Comparison of ENCODE assay signal across 8 mouse cellular contexts in genomic region chr9:111275156-111275555, GRCm38 (mm10). TPM values are rescaled to one million over a fixed set of nuclear protein-coding genes. Genes with fewer than 3 reads are reported as not detected.
DNase-seq lines count a peak whose midpoint lies in the region; ATAC-seq lines count a peak whose summit lies in the region.

No protein-coding gene starts in this region.

- no peak for DNase-seq in kidney, adult 18-20 months
- no peak for DNase-seq in limb, embryonic 11.5 days (ENCODE audit: low spot score)
- DNase-seq in spleen, postnatal 4 days (ENCODE audit: low spot score in 2 of 2) = no peak
- DNase-seq in testis, postnatal 14 days (ENCODE audit: low spot score) = no peak

- 17% methylated on average over 1 of the region's 1 CpGs for WGBS in kidney, embryonic 15.5 days
- 62% methylated on average over 1 of the region's 1 CpGs for WGBS in forebrain, embryonic 12.5 days
- 21% methylated on average over 1 of the region's 1 CpGs for WGBS in limb, embryonic 11.5 days
- WGBS in neural tube, embryonic 12.5 days = 54% methylated on average over 1 of the region's 1 CpGs

- H3K9ac ChIP-seq in kidney, embryonic 15.5 days = no peak overlapping the region
- H3K9ac ChIP-seq in forebrain, embryonic 12.5 days = 0 out of 2 replicates have a peak overlapping the region, but pooled peaks have one; percentile 29
- no peak overlapping the region for H3K9ac ChIP-seq in limb, embryonic 11.5 days (ENCODE audit: low read length)
- no peak overlapping the region for H3K9ac ChIP-seq in neural tube, embryonic 12.5 days

- H3K36me3 ChIP-seq in kidney, embryonic 15.5 days = peaks cover 47% of the 10 kb centered on the region
- peaks cover 35% of the 10 kb centered on the region for H3K36me3 ChIP-seq in forebrain, embryonic 12.5 days (replicated peaks)
- H3K36me3 ChIP-seq in limb, embryonic 11.5 days (ENCODE audit: control insufficient read depth, insufficient read depth, low read length) = peaks cover 3% of the 10 kb centered on the region; the same call in 1 of the 2 replicates
- peaks cover 28% of the 10 kb centered on the region for H3K36me3 ChIP-seq in neural tube, embryonic 12.5 days

- peaks cover 38% of the 10 kb centered on the region for H3K4me1 ChIP-seq in kidney, embryonic 15.5 days
- H3K4me1 ChIP-seq in forebrain, embryonic 12.5 days = peaks cover 46% of the 10 kb centered on the region
- peaks cover 13% of the 10 kb centered on the region for H3K4me1 ChIP-seq in limb, embryonic 11.5 days (ENCODE audit: control insufficient read depth, insufficient read depth, low read length)
- peaks cover 42% of the 10 kb centered on the region for H3K4me1 ChIP-seq in neural tube, embryonic 12.5 days

- H3K27ac ChIP-seq in kidney, embryonic 15.5 days = no peak overlapping the region
- no peak overlapping the region for H3K27ac ChIP-seq in forebrain, embryonic 12.5 days
- no peak overlapping the region for H3K27ac ChIP-seq in limb, embryonic 11.5 days (replicated peaks; ENCODE audit: low read depth, low read length)
- H3K27ac ChIP-seq in neural tube, embryonic 12.5 days = no peak overlapping the region

- H3K27me3 ChIP-seq in kidney, embryonic 15.5 days = no peaks in the 10 kb centered on the region
- no peaks in the 10 kb centered on the region for H3K27me3 ChIP-seq in forebrain, embryonic 12.5 days
- no peaks in the 10 kb centered on the region for H3K27me3 ChIP-seq in limb, embryonic 11.5 days (ENCODE audit: control insufficient read depth, insufficient read depth, low read length)
- no peaks in the 10 kb centered on the region for H3K27me3 ChIP-seq in neural tube, embryonic 12.5 days (replicated peaks)

- H3K4me3 ChIP-seq in kidney, embryonic 15.5 days (replicated peaks) = peak overlapping the region; percentile 6
- peak overlapping the region; percentile 5; the same call in 1 of the 2 replicates for H3K4me3 ChIP-seq in forebrain, embryonic 12.5 days (replicated peaks)
- no peak overlapping the region for H3K4me3 ChIP-seq in limb, embryonic 11.5 days (ENCODE audit: low read depth, low read length)
- no peak overlapping the region for H3K4me3 ChIP-seq in neural tube, embryonic 12.5 days

- no peaks in the 10 kb centered on the region for H3K9me3 ChIP-seq in kidney, embryonic 15.5 days (replicated peaks)
- no peaks in the 10 kb centered on the region for H3K9me3 ChIP-seq in forebrain, embryonic 12.5 days
- H3K9me3 ChIP-seq in limb, embryonic 11.5 days (ENCODE audit: control insufficient read depth, low read length) = no peaks in the 10 kb centered on the region
- no peaks in the 10 kb centered on the region for H3K9me3 ChIP-seq in neural tube, embryonic 12.5 days

- H3K4me2 ChIP-seq in kidney, embryonic 15.5 days = peak overlapping the region; percentile 62
- peak overlapping the region; percentile 43 for H3K4me2 ChIP-seq in forebrain, embryonic 12.5 days
- peak overlapping the region; percentile 31; the same call in 1 of the 2 replicates for H3K4me2 ChIP-seq in limb, embryonic 11.5 days (ENCODE audit: low read depth, severe bottlenecking)
- peak overlapping the region; percentile 90 for H3K4me2 ChIP-seq in neural tube, embryonic 12.5 days (replicated peaks)

- no peak for ATAC-seq in kidney, embryonic 15.5 days (replicated peaks; ENCODE audit: low FRiP score)
- ATAC-seq in forebrain, embryonic 12.5 days (ENCODE audit: low FRiP score) = no peak
- no peak for ATAC-seq in limb, embryonic 11.5 days (ENCODE audit: insufficient number of reproducible peaks, low FRiP score, low TSS enrichment, low read depth)
- ATAC-seq in neural tube, embryonic 12.5 days (ENCODE audit: low FRiP score, low read depth) = no peak
- ATAC-seq in activated CD4-positive, CD25-positive, alpha-beta regulatory T cell, adult 4 months = no peak

RNA-seq across cellular contexts. Expression of gene Epm2aip1, which starts 3.4 kb away (rescaled TPM):
- polyA plus RNA-seq in kidney, embryonic 15.5 days (2015; fragmentation: Nextera tagmentation; extraction: Ambion mirVana) = 25.9 and 27.0 TPM in 2 replicates
- 46.9 and 52.5 TPM in 2 replicates for polyA plus RNA-seq in forebrain, embryonic 12.5 days (2016; fragmentation: Nextera tagmentation; extraction: Ambion mirVana)
- polyA plus RNA-seq in limb, embryonic 11.5 days (2014; fragmentation: Nextera tagmentation; extraction: Ambion mirVana) = 46.2 and 48.8 TPM in 2 replicates
- polyA plus RNA-seq in neural tube, embryonic 12.5 days (2016; fragmentation: Nextera tagmentation; extraction: Ambion mirVana) = 38.1 and 42.7 TPM in 2 replicates
- 1 to 10 TPM; 6.6 to 9.3 TPM for polyA plus RNA-seq in activated CD4-positive, CD25-positive, alpha-beta regulatory T cell, adult 4 months (2017; shearing (Covaris generic))

RNA-seq across cellular contexts. Expression of gene Mlh1, which starts 3.6 kb away (rescaled TPM):
- 38.8 and 40.2 TPM in 2 replicates for polyA plus RNA-seq in kidney, embryonic 15.5 days (2015; fragmentation: Nextera tagmentation; extraction: Ambion mirVana)
- polyA plus RNA-seq in forebrain, embryonic 12.5 days (2016; fragmentation: Nextera tagmentation; extraction: Ambion mirVana) = 49.3 and 53.3 TPM in 2 replicates
- 52.1 and 53.3 TPM in 2 replicates for polyA plus RNA-seq in limb, embryonic 11.5 days (2014; fragmentation: Nextera tagmentation; extraction: Ambion mirVana)
- polyA plus RNA-seq in neural tube, embryonic 12.5 days (2016; fragmentation: Nextera tagmentation; extraction: Ambion mirVana) = 34.8 and 39.9 TPM in 2 replicates
- 10 to 100 TPM; 11.7 to 12.6 TPM for polyA plus RNA-seq in activated CD4-positive, CD25-positive, alpha-beta regulatory T cell, adult 4 months (2017; shearing (Covaris generic))

RNA-seq across cellular contexts. Expression of gene Trank1, which starts 36.4 kb away (rescaled TPM):
- polyA plus RNA-seq in kidney, embryonic 15.5 days (2015; fragmentation: Nextera tagmentation; extraction: Ambion mirVana) = 0.44 and 0.75 TPM in 2 replicates
- 2.7 and 3.1 TPM in 2 replicates for polyA plus RNA-seq in forebrain, embryonic 12.5 days (2016; fragmentation: Nextera tagmentation; extraction: Ambion mirVana)
- 0.08 TPM in 1 of 2 replicates, not detected in the other for polyA plus RNA-seq in limb, embryonic 11.5 days (2014; fragmentation: Nextera tagmentation; extraction: Ambion mirVana)
- polyA plus RNA-seq in neural tube, embryonic 12.5 days (2016; fragmentation: Nextera tagmentation; extraction: Ambion mirVana) = 0.72 and 1.0 TPM in 2 replicates
- polyA plus RNA-seq in activated CD4-positive, CD25-positive, alpha-beta regulatory T cell, adult 4 months (2017; shearing (Covaris generic)) = under 1 TPM in 1 of 2 experiments, not detected in 1; 0.45 TPM

Comparison
In these comparisons a context has a peak if more than half of its experiments do, and no peak if none do; other contexts are left out.
1. H3K4me2 ChIP-seq: peak in every context shown above with its lines; median percentile 90 in neural tube, embryonic 12.5 days; 62 in kidney, embryonic 15.5 days; 43 in forebrain, embryonic 12.5 days; 31 in limb, embryonic 11.5 days.
2. H3K4me3 ChIP-seq: peak in kidney, embryonic 15.5 days (single experiment) and forebrain, embryonic 12.5 days (single experiment); none in limb, embryonic 11.5 days (single experiment) and neural tube, embryonic 12.5 days (single experiment).